In genomic region chr4:143160826-143161225, GRCm38 (mm10) we compare ENCODE assay signal across 9 mouse cellular contexts. TPM values are rescaled to one million over a fixed set of nuclear protein-coding genes. Genes with fewer than 3 reads are reported as not detected.
DNase-seq lines count a peak whose midpoint lies in the region; ATAC-seq lines count a peak whose summit lies in the region.
"Had no signal": no experiment of that assay in that cellular context is flagged by ENCODE, and none has a peak within 500 bp of the region (broad histone marks: within the 10 kb centered on the region; RNA-seq: fewer than 3 reads in every experiment).

No protein-coding gene starts in this region.

- H3K36me3 ChIP-seq in neural tube, embryonic 11.5 days (ENCODE audit: control insufficient read depth, insufficient read depth, low read length), result no peaks in the 10 kb centered on the region; the same call in 1 of the 2 replicates
- peaks cover 23% of the 10 kb centered on the region for H3K36me3 ChIP-seq in forebrain, embryonic 12.5 days (replicated peaks)
- peaks cover 9% of the 10 kb centered on the region for H3K36me3 ChIP-seq in limb, embryonic 15.5 days
- H3K36me3 ChIP-seq in stomach, embryonic 16.5 days (ENCODE audit: control insufficient read depth, insufficient read depth, low read length), result 0 out of 2 replicates have a peak, but pooled peaks cover 4% of the 10 kb centered on the region

- peaks cover 12% of the 10 kb centered on the region; the same call in 1 of the 2 replicates for H3K4me1 ChIP-seq in neural tube, embryonic 11.5 days (ENCODE audit: control insufficient read depth, insufficient read depth, low read length)
- H3K4me1 ChIP-seq in forebrain, embryonic 12.5 days, result peaks cover 37% of the 10 kb centered on the region
- H3K4me1 ChIP-seq in limb, embryonic 15.5 days, result peaks cover 27% of the 10 kb centered on the region; the same call in 1 of the 2 replicates
- peaks cover 31% of the 10 kb centered on the region for H3K4me1 ChIP-seq in stomach, embryonic 16.5 days (ENCODE audit: control insufficient read depth, insufficient read depth, low read length)

- no peak for ATAC-seq in neural tube, embryonic 11.5 days (ENCODE audit: insufficient read depth, low FRiP score, low TSS enrichment)
- no peak for ATAC-seq in forebrain, embryonic 12.5 days (ENCODE audit: low FRiP score)
- ATAC-seq in limb, embryonic 15.5 days (ENCODE audit: insufficient number of reproducible peaks, low FRiP score, low TSS enrichment, low read depth), result no peak
- ATAC-seq in stomach, embryonic 16.5 days (ENCODE audit: insufficient read depth, low FRiP score), result no peak
- ATAC-seq in frontal cortex, adult (ENCODE audit: low TSS enrichment), result no peak

- 57% methylated on average over 3 of the region's 3 CpGs for WGBS in neural tube, embryonic 11.5 days
- 66% methylated on average over 3 of the region's 3 CpGs for WGBS in forebrain, embryonic 12.5 days
- 41% methylated on average over 3 of the region's 3 CpGs for WGBS in limb, embryonic 15.5 days
- 41% methylated on average over 3 of the region's 3 CpGs for WGBS in stomach, embryonic 16.5 days

- no peaks in the 10 kb centered on the region for H3K27me3 ChIP-seq in neural tube, embryonic 11.5 days (ENCODE audit: control insufficient read depth, insufficient read depth, low read length)
- H3K27me3 ChIP-seq in forebrain, embryonic 12.5 days, result no peaks in the 10 kb centered on the region
- H3K27me3 ChIP-seq in limb, embryonic 15.5 days, result no peaks in the 10 kb centered on the region
- H3K27me3 ChIP-seq in stomach, embryonic 16.5 days (ENCODE audit: control insufficient read depth, insufficient read depth, low read length), result no peaks in the 10 kb centered on the region

- H3K9ac ChIP-seq in neural tube, embryonic 11.5 days (ENCODE audit: low read length), result peak overlapping the region; percentile 96
- H3K9ac ChIP-seq in forebrain, embryonic 12.5 days, result peak overlapping the region; percentile 88
- no peak overlapping the region for H3K9ac ChIP-seq in limb, embryonic 15.5 days
- peak overlapping the region; percentile 85 for H3K9ac ChIP-seq in stomach, embryonic 16.5 days (ENCODE audit: low read length)

- H3K4me2 ChIP-seq in neural tube, embryonic 11.5 days (ENCODE audit: low read depth), result peak overlapping the region; percentile 51
- H3K4me2 ChIP-seq in forebrain, embryonic 12.5 days, result peak overlapping the region; percentile 60
- peak overlapping the region; percentile 45 for H3K4me2 ChIP-seq in limb, embryonic 15.5 days
- H3K4me2 ChIP-seq in stomach, embryonic 16.5 days (ENCODE audit: low read depth, low read length), result peak overlapping the region; percentile 80

- no peak overlapping the region for H3K27ac ChIP-seq in neural tube, embryonic 11.5 days (ENCODE audit: low read depth, low read length)
- no peak overlapping the region for H3K27ac ChIP-seq in forebrain, embryonic 12.5 days
- 0 out of 2 replicates have a peak overlapping the region, but pooled peaks have one; percentile 97 for H3K27ac ChIP-seq in limb, embryonic 15.5 days
- peak overlapping the region; percentile 98; the same call in 1 of the 2 replicates for H3K27ac ChIP-seq in stomach, embryonic 16.5 days (ENCODE audit: low read length)

- H3K9me3 ChIP-seq in neural tube, embryonic 11.5 days (ENCODE audit: control insufficient read depth, low read length), result no peaks in the 10 kb centered on the region
- H3K9me3 ChIP-seq in forebrain, embryonic 12.5 days, result no peaks in the 10 kb centered on the region
- H3K9me3 ChIP-seq in limb, embryonic 15.5 days, result no peaks in the 10 kb centered on the region
- no peaks in the 10 kb centered on the region for H3K9me3 ChIP-seq in stomach, embryonic 16.5 days (replicated peaks; ENCODE audit: control insufficient read depth, low read length)

- DNase-seq in neural tube, embryonic 11.5 days (ENCODE audit: low spot score), result no peak
- DNase-seq in neural tube, embryonic 10.5 days (ENCODE audit: extremely low spot score, low spot score), result no peak
- DNase-seq in spleen, postnatal 4 days (ENCODE audit: low spot score in 2 of 2), result no peak
- no peak for DNase-seq in urinary bladder, postnatal 36 days (ENCODE audit: low spot score in 2 of 2)
- DNase-seq: kidney, adult 2 months had no signal

- peak overlapping the region; percentile 79 for H3K4me3 ChIP-seq in neural tube, embryonic 11.5 days (ENCODE audit: low read depth, low read length)
- H3K4me3 ChIP-seq in forebrain, embryonic 12.5 days (replicated peaks), result peak overlapping the region; percentile 83
- peak overlapping the region; percentile 75 for H3K4me3 ChIP-seq in limb, embryonic 15.5 days
- H3K4me3 ChIP-seq in stomach, embryonic 16.5 days (replicated peaks; ENCODE audit: low read length), result peak overlapping the region; percentile 90

RNA-seq across cellular contexts. Expression of gene Prdm2, which starts 52.0 kb away (rescaled TPM):
- 16.7 and 16.9 TPM in 2 replicates for polyA plus RNA-seq in neural tube, embryonic 11.5 days (2014; fragmentation: Nextera tagmentation; extraction: Ambion mirVana)
- 17.0 and 18.8 TPM in 2 replicates for polyA plus RNA-seq in forebrain, embryonic 12.5 days (2016; fragmentation: Nextera tagmentation; extraction: Ambion mirVana)
- polyA plus RNA-seq in limb, embryonic 15.5 days (2015; fragmentation: Nextera tagmentation; extraction: Ambion mirVana), result 14.9 and 16.1 TPM in 2 replicates
- 8.9 and 10.2 TPM in 2 replicates for polyA plus RNA-seq in stomach, embryonic 16.5 days (2015; fragmentation: Nextera tagmentation; extraction: Ambion mirVana)

Comparison
In these comparisons a context has a peak if more than half of its experiments do, and no peak if none do; other contexts are left out.
1. H3K27ac ChIP-seq: peak in limb, embryonic 15.5 days (single experiment) and stomach, embryonic 16.5 days (single experiment); none in neural tube, embryonic 11.5 days (single experiment) and forebrain, embryonic 12.5 days (single experiment).
2. Peak in every context shown above with its lines, with median percentiles within 50 percentile points of each other: H3K4me2 ChIP-seq and H3K4me3 ChIP-seq.